Mouse (Mus musculus) embryo, embryonic 10.5 days (tissue): ENCODE data around the gene Gm37240.
A peak's percentile ranks its signal among the peaks of the same experiment; 100 is the strongest.

Experiments
- DNase-seq: peaks from one replicate; pipeline ENCODE4 v3.0.0-alpha.2; 2015; ENCODE audit warnings: low spot score

Gm37240 gene

GRCm38 (mm10) chr3:85339269-85339820, 548.0 kb downstream of the Gm37240 start:
- no peak for DNase-seq

GRCm38 (mm10) chr3:85338755-85339095, 548.6 kb downstream of the Gm37240 start:
- no peak for DNase-seq

GRCm38 (mm10) chr3:85337881-85338754, 549.2 kb downstream of the Gm37240 start:
- DNase-seq = no peak

GRCm38 (mm10) chr3:85335517-85335916, 551.8 kb downstream of the Gm37240 start:
- DNase-seq = no peak

GRCm38 (mm10) chr3:85332276-85332675, 555.0 kb downstream of the Gm37240 start:
- DNase-seq = no peak

- DNase-seq = no peak
These were observed 569.1 kb downstream of the Gm37240 start for GRCm38 (mm10) chr3:85318256-85318655.

GRCm38 (mm10) chr3:85317306-85317705, 570.0 kb downstream of the Gm37240 start:
- DNase-seq = no peak

GRCm38 (mm10) chr3:85314961-85315360, 572.4 kb downstream of the Gm37240 start:
- DNase-seq = no peak

- no peak for DNase-seq
These were observed 573.6 kb downstream of the Gm37240 start for GRCm38 (mm10) chr3:85313646-85314255.

GRCm38 (mm10) chr3:85311176-85311575, 576.1 kb downstream of the Gm37240 start:
- no peak for DNase-seq

- no peak for DNase-seq
These were observed 576.8 kb downstream of the Gm37240 start for GRCm38 (mm10) chr3:85310401-85310989.

- no peak for DNase-seq
These were observed 578.1 kb downstream of the Gm37240 start for GRCm38 (mm10) chr3:85309168-85309567.

- DNase-seq = no peak
These were observed 578.6 kb downstream of the Gm37240 start for GRCm38 (mm10) chr3:85308706-85309105.

- DNase-seq = no peak
These were observed 585.5 kb downstream of the Gm37240 start for GRCm38 (mm10) chr3:85301851-85302250.

GRCm38 (mm10) chr3:85301336-85301735, 586.0 kb downstream of the Gm37240 start:
- no peak for DNase-seq

- DNase-seq = no peak
These were observed 587.4 kb downstream of the Gm37240 start for GRCm38 (mm10) chr3:85299649-85300550.

GRCm38 (mm10) chr3:85295229-85295628, 592.1 kb downstream of the Gm37240 start:
- no peak for DNase-seq

GRCm38 (mm10) chr3:85287627-85288026, 599.7 kb downstream of the Gm37240 start:
- no peak for DNase-seq

- no peak for DNase-seq
These were observed 602.8 kb downstream of the Gm37240 start for GRCm38 (mm10) chr3:85284483-85284882.

GRCm38 (mm10) chr3:85282816-85283215, 604.5 kb downstream of the Gm37240 start:
- no peak for DNase-seq

- peak; percentile 65 for DNase-seq
These were observed 612.2 kb downstream of the Gm37240 start for GRCm38 (mm10) chr3:85275075-85275474.

- DNase-seq = no peak
These were observed 615.8 kb downstream of the Gm37240 start for GRCm38 (mm10) chr3:85271491-85271890.
